Mouse (Mus musculus): ENCODE data around the gene Mst1r.

The Mst1r gene

GRCm38 (mm10) chr9:107914764-107915420 is 8.2 kb downstream of the Mst1r start:
- no peak for DNase-seq (ENCODE audit: inconsistent ontology term)

GRCm38 (mm10) chr9:107917895-107918608 is 11.4 kb downstream of the Mst1r start:
- peak; percentile 37 for DNase-seq (ENCODE audit: inconsistent ontology term)

GRCm38 (mm10) chr9:107918884-107919283 is 12.2 kb downstream of the Mst1r start:
- DNase-seq (ENCODE audit: inconsistent ontology term) = no peak

- DNase-seq (ENCODE audit: inconsistent ontology term) = no peak
Observed at GRCm38 (mm10) chr9:107919441-107919840, 12.8 kb downstream of the Mst1r start.

GRCm38 (mm10) chr9:107923021-107923420 is 16.3 kb downstream of the Mst1r start:
- DNase-seq (ENCODE audit: inconsistent ontology term) = no peak

GRCm38 (mm10) chr9:107923956-107924355 is 17.3 kb downstream of the Mst1r start:
- no peak for DNase-seq (ENCODE audit: inconsistent ontology term)

GRCm38 (mm10) chr9:107925251-107925650 is 18.6 kb downstream of the Mst1r start:
- DNase-seq (ENCODE audit: inconsistent ontology term) = no peak

- no peak for DNase-seq (ENCODE audit: inconsistent ontology term)
Observed at GRCm38 (mm10) chr9:107926920-107927420, 20.3 kb downstream of the Mst1r start.

GRCm38 (mm10) chr9:107927749-107928148 is 21.1 kb downstream of the Mst1r start:
- no peak for DNase-seq (ENCODE audit: inconsistent ontology term)

- no peak for DNase-seq (ENCODE audit: inconsistent ontology term)
Observed at GRCm38 (mm10) chr9:107928169-107928568, 21.5 kb downstream of the Mst1r start, which contains the start of gene Actl11. Gene Actl11, plus strand, starts transcription at chr9:107928469.

GRCm38 (mm10) chr9:107932221-107932620 is 25.5 kb downstream of the Mst1r start:
- no peak for DNase-seq (ENCODE audit: inconsistent ontology term)

- no peak for DNase-seq (ENCODE audit: inconsistent ontology term)
Observed at GRCm38 (mm10) chr9:107934146-107934545, 27.5 kb downstream of the Mst1r start.

- DNase-seq (ENCODE audit: inconsistent ontology term) = no peak
Observed at GRCm38 (mm10) chr9:107935374-107935773, 28.7 kb downstream of the Mst1r start, which contains the start of gene Camkv. Gene Camkv, plus strand, starts transcription at chr9:107935674.

GRCm38 (mm10) chr9:107935790-107936214 is 29.1 kb downstream of the Mst1r start:
- DNase-seq (ENCODE audit: inconsistent ontology term) = peak; percentile 55

- no peak for DNase-seq (ENCODE audit: inconsistent ontology term)
Observed at GRCm38 (mm10) chr9:107936215-107936822, 29.6 kb downstream of the Mst1r start.

- no peak for DNase-seq (ENCODE audit: inconsistent ontology term)
Observed at GRCm38 (mm10) chr9:107936831-107937230, 30.2 kb downstream of the Mst1r start.

GRCm38 (mm10) chr9:107947241-107948194 is 40.8 kb downstream of the Mst1r start:
- no peak for DNase-seq (ENCODE audit: inconsistent ontology term)

GRCm38 (mm10) chr9:107949184-107949921 is 42.7 kb downstream of the Mst1r start:
- DNase-seq (ENCODE audit: inconsistent ontology term) = no peak

GRCm38 (mm10) chr9:107949922-107950235 is 43.2 kb downstream of the Mst1r start, which contains the start of gene Traip:
Gene Traip, plus strand, starts transcription at chr9:107950136.
- DNase-seq (ENCODE audit: inconsistent ontology term) = no peak

- DNase-seq (ENCODE audit: inconsistent ontology term) = peak; percentile 84
Observed at GRCm38 (mm10) chr9:107950460-107951355, 44.0 kb downstream of the Mst1r start.
